Mouse (Mus musculus) neural tube, embryonic 10.5 days (tissue): ENCODE measurements at regions not wholly inside any gene's neighbourhood (a gene's known extent, or its start where the extent isn't known, plus 50 kb on each side); places are given as distances from the start of the nearest gene placed in this dataset.

Experiments
- DNase-seq: peaks from one replicate; pipeline ENCODE4 v3.0.0-alpha.2; 2017; ENCODE audit warnings: low spot score; ENCODE audit errors: extremely low spot score

GRCm38 (mm10) chr16:86371652-86372051 lies 470.0 kb upstream of the Adamts5 start:
- no peak for DNase-seq

DNA sequence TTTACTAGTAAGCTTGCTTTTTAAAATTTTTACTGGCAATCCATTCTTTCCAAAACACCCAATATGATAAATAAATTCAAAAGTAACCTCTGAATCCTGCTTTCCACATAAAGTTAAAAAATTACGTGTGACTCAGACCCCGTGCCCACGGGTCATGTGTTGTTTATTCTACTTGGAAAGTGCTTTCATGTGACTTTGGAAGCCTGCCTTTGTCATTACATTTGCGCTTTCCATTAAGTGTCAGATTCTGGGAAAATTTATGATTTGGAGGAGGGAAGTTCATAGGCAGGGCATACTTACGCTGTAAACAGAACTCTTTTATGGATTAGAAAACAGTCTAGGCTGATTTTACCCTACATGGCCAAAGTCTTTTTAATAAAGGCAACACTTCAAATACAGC lies 466.8 kb upstream of the Adamts5 start:
- no peak for DNase-seq

DNA sequence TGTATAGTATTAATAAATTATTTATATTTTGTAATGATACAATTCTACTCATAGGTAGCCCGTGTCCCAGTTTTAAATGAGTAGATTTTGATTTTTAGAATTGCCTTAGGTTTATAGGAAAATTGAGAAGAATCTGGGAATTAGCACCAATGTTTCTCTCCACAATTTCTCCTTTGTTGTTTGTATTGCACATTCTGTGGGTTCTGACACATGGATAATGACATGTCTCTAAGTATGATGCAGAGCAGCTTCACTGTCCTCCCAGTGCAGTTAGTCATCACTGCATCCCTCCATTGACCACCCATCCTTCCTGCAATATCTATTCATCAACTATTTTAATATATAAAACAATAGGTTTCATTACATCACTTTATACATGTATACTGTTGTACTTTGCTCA lies 464.6 kb upstream of the Adamts5 start:
- no peak for DNase-seq

DNA sequence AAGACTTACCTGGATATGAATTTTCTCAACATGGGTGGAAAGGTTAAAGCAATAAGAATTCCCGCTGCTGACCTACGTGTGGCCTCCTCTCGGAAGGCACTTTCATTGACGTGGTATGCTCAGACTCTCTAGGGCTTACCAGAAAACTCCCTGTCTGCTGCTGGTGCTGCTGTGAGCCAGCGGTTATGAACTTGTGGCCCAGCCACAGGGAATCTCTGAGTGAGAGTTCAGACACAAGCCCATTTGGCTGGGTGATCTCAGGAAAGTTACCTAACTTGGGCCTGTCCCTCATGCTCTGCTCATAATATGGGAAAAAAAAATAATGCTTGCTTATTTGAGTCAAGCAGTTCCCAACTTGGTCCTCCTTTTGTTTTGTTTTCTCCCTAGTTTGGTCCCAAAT lies 459.5 kb upstream of the Adamts5 start:
- DNase-seq: no peak

- DNase-seq: no peak
These were observed 453.4 kb upstream of the Adamts5 start for GRCm38 (mm10) chr16:86355036-86355435.

- DNase-seq: no peak
These were observed 446.1 kb upstream of the Adamts5 start for GRCm38 (mm10) chr16:86347753-86348152.

GRCm38 (mm10) chr16:86346916-86347315 lies 445.3 kb upstream of the Adamts5 start:
- DNase-seq: no peak

GRCm38 (mm10) chr16:86340311-86340710 lies 438.7 kb upstream of the Adamts5 start:
- no peak for DNase-seq

DNA sequence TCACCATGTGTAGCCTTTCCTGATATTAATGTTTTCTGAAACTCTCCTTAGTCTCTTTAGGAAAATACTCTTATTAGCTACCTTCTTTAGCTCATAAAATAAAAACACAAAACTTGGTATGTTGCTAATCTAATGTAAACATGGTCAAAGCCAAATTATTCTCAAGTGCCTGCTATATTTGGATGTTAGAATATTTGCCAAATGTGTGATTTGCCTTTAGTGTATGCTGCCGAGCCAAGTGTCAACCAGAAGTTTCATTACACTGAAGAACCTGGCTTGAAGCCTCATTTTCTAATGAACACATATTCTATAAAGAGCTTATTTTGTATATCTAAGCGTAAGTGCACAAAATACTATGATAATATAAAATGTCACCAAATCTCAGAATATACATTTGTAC lies 423.8 kb upstream of the Adamts5 start:
- DNase-seq: no peak

DNA sequence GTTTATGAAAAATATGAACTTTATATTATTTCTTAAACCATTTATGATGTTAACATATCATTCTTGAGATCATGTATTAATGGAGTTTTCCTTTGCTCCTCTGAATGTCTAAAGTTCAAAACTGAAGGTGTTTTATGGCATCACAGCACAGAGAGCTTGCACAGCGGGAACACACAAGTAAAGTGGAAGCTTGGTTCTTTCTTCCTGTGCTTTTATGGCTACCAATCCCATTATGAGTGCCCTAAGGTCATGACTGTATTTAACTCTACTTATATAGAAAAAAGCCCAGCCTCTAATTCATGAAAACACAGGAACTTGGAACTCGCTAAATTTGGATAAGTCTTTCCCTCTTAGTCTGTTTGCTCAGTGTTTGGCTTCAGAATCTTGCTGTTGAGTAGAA lies 417.3 kb upstream of the Adamts5 start:
- no peak for DNase-seq

DNA sequence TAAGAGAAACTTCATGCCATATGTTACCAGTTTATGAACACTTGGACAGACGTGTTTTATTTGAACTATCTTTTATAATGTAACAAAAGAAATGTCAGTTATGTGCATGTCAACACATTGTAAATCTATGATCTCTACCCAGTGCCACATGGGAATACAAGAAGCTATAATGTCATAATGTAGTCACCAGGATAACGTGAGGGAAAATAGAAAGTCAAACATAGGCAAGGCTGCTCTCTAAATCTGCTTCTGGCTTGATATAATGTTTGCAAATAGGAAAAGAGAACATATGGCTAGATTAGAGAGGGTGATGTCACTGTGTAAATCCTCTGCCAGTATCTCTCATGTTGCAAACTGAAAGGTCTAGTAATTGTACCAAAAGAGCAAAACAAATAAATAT lies 408.1 kb upstream of the Adamts5 start:
- DNase-seq: no peak

DNA sequence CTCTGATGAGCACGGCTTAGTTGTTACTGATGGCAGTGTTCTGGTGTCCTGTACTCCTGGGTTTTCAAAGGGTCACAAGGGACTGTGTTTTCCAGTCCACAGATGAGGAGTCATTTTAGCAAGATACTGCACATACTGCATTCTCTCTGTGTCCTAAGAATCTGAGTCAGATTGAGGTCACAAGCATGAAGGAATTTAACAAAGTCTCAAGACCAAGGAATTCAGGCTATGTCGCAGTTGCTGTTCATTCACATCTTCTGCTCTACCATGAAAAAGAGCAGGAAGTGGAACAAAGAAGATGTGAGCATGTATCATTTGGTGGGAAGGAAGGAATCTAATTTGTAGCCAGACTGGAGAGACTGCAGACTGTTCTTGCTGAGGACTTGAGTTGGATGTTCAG lies 402.2 kb upstream of the Adamts5 start:
- no peak for DNase-seq

DNA sequence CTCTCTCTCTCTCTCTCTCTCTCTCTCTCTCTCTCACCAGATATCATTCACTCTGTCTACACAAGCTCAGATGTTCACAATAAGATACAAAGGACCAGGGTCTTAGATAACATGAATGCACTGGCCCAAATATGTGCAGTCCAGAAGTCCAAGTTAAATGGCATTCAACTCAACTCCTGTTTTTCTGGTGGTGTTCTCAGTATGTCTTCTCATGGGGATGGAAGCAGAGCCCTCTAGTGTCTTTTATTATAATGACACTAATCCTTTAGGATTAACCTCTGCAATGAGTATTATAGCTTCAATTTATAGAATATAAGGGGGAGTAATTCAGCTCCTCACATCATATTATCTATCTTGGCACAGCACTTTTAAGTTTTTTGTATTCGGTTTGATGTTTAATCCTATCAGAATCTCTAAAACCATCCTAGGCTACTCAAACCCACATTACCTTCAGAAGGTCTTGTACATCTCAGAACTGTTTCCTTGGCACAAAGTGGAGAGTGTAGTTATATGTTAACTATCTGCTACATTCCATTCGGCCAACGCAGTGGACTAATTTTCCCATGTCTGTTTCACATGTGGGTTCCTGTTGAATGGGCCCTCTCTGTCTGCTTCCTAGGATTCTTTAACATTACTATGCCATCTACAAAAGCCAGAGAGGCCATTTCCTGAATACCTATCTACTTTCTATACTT lies 401.0 kb upstream of the Adamts5 start:
- no peak for DNase-seq

GRCm38 (mm10) chr16:86294436-86294835 lies 392.8 kb upstream of the Adamts5 start:
- no peak for DNase-seq

DNA sequence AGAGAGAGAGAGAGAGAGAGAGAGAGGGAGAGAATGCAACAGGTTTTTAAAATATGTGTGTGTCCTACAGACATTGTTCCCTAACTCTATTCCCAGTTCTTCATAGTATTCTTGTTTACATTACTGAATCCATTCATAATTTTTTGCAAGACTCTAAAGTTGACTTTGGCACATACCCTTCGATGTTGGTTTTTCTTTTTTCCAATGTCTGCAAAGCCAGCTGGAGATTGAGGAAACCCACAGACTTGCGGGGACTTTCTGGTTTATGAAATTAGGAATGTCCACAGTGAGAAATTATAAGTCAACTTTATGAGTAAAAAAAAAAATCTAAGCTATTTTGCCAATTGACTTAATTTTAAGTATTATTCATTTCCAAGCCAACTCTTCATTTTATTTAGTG lies 379.7 kb upstream of the Adamts5 start:
- DNase-seq: no peak

- no peak for DNase-seq
These were observed 375.4 kb upstream of the Adamts5 start for GRCm38 (mm10) chr16:86277031-86277430.

- no peak for DNase-seq
These were observed 360.0 kb upstream of the Adamts5 start for GRCm38 (mm10) chr16:86261612-86262011.

DNA sequence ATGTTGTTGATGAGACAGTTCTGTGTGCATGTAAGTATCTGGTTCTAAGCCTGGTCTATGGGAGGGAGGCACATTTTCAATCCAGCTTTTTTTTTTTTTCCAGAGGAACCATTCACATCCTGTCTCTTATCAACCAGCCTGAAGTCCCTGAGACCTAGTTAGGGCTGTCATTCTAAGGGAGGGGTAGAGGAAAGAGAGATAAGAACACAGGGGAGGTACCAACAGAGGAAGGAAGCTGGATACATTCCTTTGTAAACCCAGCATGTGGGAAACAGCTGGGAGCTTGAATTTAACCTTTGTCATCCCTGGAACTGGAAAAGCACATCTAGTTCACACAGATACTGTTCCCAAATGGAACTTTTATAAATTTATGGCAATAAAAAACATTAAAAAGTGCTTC lies 351.0 kb upstream of the Adamts5 start:
- DNase-seq: no peak

DNA sequence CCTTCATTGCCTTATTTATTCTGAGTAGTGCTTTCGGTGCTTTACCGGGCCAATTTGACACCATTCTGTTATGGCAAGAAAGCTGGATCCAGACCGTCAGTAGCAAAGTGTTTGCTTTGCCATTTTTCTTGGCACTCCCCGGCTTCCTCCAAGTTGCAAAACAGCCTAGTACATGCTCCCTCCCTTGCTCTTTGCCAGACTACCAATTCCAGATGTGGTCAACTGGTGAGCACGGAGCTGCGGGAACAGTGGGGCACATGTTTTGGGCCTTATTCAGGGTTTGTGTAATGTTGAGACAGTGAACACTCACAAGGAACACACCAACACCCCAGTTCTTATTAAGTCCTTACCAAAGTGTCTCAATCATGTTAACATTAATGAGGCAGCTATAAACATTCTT lies 348.4 kb upstream of the Adamts5 start:
- DNase-seq: no peak

DNA sequence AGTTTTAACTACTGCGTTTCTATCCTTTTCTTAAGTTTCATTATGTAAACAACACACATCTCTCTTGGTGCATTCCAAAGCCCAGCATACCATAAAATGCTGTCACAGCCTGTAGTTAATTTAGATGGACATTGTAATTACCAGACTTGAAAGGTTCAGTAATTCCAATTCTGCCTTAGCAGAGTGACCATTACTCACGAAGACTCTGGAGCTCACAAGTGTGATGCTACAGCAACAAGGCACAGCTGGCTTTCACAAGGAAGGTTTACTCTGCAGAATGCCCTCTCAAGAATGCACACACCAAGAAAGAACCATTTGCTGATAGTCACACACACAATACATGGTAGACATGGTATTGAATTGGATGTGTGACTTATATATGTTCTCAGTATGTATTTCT lies 342.6 kb upstream of the Adamts5 start:
- DNase-seq: no peak

DNA sequence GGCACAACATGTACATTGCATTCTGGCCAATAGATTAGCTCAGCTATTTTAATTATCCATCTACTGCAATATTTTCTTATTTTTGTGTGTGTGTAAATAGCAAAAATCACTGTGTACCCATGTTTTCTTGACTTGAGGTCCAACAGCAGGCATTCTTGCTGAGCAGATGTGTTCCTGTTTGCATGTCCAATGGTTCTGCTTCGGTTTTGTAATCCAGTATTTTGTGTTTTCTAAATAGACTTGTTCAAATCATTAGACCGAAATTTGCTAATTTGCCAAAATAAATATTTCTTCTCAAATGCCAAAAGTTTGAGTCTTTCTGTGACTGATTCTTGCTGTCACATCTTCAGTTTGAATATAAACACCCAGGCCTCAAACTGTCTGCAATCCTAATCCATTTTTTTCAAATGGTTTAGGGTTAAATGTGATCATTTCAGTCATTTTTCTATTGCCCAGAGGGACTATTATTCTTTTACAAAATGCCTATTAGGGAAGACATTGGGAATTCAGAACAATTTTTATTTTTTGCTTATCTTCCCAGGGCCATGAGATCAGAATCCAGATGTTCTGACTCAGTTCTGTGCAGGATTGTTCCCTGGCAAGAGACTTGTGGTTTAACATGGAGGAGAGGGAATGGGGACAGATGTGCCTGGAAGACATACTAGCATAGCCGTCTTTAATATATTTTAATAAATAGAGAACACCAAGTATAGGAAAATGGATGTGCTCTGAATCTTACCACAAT lies 341.3 kb upstream of the Adamts5 start:
- no peak for DNase-seq

GRCm38 (mm10) chr16:86222997-86223396 lies 321.4 kb upstream of the Adamts5 start:
- no peak for DNase-seq

- no peak for DNase-seq
These were observed 308.9 kb upstream of the Adamts5 start for GRCm38 (mm10) chr16:86210547-86210946.
